Mouse (Mus musculus) thymus, postnatal 10 days (tissue): ENCODE data around the gene Mboat2.

ENCODE experiments used
- DNase-seq, 2 experiments: peaks; one replicate each; pipeline ENCODE4 v3.0.0; 2021; ENCODE audit warnings: low spot score in 2 of 2

Mboat2 gene

DNA sequence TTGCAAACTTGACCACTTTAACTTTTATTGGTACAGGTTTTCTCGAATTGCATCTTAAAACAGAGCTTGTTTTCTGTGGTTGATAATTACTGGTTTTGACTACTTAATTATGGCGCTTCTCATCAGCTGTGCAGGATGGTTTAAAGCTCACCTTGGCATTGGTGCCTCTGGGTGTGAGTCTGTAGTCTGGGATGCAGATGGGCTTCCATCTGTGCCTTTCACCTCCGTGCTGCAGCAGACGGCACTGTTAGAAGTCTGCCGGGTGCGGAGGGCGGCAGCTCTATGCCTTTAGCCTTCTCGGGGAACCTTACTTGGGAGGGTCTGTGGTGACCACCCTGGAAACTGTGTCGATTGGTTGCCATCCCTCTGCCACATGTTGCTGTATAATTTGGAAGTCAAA is 29.8 kb downstream of the Mboat2 start:
- DNase-seq = no peak

DNA sequence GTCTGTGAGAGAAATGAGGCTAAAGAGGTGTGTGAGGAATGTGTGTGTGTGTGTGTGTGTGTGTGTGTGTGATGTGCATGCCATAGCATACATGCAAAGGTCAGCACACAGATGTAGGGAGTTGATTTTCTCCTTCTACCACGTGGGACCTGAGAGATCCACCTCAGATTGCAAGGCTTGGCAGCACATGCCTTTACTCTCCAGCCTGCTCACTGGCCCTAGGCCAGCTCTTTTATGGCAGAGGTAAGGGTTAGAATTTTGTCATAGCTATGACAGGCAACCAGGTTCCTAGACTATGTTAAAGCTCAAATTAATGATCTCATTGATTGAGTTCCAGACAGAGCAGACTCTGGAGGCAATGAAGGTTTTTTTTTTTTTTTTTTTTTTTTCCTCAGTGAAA is 33.1 kb downstream of the Mboat2 start:
- no peak for DNase-seq

DNA sequence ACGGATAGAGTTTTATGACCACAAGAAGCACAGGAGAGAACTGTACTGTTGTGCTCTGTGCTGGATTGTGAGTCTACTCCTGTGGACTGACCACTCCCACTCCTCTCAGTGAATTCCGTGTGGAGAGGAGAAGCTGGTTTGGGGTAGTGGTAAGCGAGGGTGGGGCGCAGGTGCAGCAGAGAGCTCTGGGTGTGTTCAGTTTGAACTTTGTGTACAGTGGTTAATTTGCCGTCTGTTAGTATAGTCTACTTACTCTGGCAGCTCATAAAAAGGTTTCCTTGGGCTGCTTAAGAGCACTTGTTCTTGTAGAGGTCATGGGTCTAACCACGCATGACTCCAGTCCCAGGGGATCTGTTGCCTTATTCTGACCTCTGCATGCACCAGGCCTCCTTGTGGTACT is 36.0 kb downstream of the Mboat2 start:
- no peak for DNase-seq

DNA sequence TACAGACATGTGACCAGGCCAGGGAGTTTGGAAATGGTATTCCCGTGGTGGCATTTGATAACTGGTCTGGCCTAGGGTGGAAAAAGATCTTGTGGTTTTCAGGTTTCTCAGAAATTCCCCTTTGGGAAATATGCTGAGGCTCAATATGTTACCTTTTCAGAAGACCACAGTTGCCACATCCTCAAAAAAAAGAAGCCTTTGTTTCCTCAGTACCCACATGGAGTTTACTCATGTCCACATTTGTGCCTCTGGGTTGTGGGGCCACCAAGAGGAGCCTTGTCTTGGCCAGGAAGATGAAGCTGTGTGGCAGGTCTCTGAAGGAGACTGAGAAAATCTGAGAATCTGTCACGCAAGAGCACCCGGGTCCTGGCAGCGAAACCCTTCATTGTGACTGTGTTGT is 38.0 kb downstream of the Mboat2 start:
- DNase-seq = no peak

DNA sequence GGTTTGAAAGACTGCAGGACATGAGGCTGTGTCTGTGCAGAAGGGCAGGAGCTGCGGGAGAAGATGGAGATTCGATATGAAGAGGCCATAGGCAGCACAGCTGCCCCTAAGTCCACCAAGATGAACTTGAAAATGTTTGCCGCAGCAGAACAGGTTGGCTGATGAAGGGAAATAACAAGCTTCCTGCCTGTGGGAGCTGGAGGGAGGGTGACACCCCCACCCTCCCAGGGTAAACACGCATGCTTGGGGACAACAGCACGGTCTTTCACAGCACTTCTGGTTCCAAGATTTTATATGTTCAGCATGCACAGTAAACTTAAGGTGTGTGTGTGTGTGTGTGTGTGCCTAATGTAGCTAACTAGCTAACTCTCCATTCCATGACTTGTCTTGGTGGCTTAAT is 38.6 kb downstream of the Mboat2 start:
- no peak for DNase-seq

DNA sequence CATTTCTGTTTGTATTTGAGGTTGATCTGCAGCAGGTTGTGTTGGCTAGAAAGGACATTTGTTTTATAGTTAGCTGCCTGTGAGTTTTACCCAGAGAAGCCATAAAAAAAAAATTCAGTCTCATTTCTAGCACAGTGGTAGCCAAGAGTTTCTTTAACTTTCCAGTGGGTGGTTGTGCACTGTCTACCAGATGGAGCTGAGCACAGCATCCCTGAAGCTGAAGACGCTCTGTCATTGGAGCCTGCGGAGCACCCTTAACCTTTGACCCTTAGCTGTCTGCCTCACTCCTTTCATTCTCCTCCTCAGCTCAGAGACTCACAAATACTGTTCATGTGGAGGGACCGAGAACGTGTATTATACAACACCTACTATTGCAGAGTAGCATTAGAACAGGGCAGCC is 40.2 kb downstream of the Mboat2 start:
- no peak for DNase-seq

DNA sequence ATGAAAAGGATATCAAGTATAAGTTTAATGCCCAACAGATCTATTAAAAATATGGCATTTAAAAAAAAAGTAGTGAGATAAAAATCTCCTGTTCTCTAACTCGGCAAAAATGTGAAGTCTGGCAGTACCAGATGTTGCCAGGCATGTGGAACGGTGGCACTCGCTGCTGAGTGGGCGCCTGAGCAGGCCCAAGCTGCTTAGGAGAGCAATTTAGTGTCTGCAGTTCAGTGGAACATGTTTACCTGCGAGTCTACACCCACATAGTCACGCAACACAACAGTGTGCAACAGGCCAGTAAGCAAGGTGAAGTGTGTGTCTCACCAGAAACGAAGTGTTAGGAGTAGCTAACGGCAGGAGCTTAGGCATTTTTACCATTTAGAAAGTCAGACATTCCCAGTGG is 41.6 kb downstream of the Mboat2 start:
- no peak for DNase-seq

DNA sequence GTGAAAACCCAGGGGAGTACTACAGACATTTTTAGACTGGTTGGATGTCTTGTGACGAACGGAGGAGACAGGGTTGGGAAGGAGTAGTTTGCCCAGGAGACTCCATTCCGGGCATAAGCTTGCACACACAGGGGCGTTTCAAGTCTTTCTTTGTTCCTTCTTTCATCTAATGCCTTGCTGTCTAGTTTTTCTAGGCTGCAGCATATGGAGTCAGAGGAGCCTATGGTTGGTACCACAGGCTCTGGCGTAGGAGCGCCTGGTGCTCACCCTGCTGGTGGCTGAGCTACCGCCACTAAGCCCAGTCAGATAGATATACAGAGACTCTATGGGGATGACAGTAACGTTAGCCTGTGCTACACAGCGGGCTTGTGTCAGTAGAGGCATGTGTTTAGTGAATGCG is 42.0 kb downstream of the Mboat2 start:
- no peak for DNase-seq

DNA sequence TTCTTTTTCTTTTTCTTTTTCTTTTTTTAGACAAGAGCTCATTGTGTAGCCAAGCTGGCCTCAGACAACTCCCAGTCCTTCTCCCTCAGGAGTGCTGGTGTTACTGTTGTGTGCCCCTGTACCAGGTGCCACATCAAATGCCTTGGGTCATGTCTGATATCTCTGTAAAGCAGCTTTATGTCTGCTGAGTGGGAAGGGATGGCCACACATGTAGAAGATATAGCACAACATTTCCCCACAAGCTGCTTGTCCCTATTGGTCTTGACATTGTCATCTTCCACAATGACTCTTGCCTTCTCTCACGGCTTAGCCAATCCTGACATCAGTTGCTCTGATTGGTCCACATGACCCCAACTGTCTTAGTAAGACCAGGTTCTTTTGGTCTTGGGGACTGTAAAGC is 45.2 kb downstream of the Mboat2 start:
- DNase-seq = no peak

DNA sequence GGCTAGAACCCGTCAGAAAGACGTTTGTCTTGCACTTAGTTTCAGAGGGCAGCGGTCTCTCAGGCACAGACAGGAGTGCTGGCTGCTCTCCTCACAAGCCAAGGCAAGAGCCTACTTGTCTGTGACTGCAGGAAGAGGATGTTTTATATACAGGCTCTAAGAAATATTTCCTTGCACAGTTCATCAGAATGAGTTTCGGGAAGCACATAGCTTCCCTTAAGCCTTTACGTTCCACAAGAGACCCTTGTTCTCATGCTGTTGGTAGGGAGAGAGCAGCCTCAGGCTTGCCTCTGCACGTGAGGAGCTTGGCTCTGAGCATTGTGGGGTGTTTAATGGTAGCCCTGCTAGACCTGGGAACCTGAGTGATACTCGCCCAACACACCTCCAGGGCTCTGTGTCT is 46.6 kb downstream of the Mboat2 start:
- no peak for DNase-seq

DNA sequence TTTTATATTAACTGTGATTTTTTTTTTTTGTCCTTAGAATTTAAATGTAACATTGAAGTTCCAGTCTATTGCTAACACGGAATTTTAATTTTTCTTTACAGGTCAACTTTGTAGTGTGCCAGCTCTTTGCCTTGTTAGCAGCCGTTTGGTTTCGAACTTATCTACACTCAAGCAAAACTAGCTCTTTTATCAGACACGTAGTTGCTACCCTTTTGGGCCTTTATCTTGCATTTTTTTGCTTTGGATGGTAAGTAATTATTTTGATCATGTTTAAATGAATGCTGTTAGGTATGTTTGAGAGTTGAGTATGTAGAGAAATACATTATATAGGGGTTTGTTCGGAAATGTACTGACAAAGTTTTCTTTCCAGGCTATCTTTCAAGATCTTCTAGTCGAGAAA is 47.4 kb downstream of the Mboat2 start:
- no peak for DNase-seq

DNA sequence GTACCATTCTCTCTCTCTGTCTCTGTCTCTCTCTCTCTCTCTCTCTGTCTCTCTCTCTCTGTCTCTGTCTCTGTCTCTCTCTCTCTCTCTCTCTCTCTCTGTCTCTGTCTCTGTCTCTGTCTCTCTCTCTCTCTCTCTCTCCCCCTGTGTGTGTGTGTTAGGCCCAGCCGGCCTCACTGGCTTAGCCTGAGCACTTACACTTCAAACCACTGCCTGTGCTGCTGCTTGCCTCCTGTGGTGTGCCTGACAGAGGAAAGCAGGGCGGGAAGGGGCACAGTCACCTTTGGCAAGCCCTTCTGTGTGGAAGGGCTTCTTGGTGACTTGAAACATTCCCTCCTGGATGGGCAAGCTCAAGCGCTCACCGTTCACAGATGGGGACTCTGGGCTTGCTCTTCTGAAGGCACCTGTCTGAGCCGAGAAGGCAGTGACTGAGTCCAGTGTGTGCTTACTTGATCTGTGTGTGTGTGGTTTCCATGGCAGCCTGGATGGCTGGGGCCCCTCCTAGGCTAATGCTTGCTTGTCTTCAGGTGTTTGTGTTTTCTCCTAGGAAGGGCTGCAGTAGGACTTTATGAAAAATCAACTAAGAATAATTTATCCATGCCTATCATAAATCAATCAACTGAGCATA is 48.2 kb downstream of the Mboat2 start:
- DNase-seq = no peak

DNA sequence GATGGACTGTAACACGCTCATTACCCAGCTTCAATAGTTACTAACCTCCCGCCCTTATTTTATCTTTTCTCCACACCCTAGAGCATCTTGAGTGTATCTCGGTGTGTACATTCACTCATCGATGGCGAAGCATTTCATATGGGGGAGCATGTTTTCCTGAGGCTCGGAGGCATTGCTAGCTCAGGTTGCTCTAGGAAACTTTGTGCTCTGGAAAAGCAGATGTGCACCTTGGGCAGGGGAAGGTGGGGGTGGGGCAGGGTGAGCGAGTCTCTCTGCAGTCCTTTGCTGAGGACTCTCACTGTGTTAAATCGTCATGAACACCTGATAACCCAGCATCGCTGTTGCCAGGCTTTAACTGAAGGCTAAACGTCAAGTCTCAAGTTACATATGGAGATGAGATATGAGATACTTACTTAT is 48.9 kb downstream of the Mboat2 start:
- DNase-seq = no peak

DNA sequence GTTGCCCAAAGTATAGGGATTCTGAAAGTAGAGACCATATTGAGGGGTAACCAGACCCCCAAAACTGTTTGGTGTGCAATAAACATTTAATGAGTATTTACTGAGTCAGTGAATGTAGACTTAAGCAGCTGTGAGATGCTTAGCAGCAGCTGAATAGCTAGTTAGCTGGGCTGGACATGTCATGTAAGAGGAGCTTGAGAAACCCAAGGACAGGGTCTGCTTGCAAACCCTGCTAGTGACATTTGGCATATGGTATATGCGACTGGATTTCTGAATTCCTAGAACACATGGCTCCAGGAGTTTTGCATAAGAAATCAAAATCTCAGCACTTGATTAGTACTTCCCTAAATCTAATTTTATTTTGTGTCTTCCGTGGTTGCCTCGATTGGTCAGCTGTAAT is 52.6 kb downstream of the Mboat2 start:
- DNase-seq = no peak

DNA sequence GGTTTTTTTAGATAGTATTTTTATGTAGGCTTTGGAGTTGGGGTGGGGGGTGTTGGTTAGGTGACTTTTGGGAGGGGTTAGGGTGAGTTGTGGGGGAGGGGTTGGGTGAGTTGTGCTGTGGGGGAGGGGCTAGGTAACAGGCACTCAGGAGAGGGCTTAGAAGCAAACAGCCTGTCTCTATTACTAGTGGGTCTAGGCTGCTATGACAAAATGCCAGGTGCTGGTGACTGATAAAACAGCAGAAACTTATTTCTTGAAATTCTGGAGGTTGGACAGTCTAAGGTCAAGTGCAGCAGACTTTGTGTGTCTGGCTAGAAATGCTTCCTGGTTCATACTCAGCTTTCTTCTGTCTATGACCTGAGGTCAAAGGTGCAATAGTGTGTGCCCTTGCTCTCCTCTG is 56.1 kb downstream of the Mboat2 start:
- no peak for DNase-seq

DNA sequence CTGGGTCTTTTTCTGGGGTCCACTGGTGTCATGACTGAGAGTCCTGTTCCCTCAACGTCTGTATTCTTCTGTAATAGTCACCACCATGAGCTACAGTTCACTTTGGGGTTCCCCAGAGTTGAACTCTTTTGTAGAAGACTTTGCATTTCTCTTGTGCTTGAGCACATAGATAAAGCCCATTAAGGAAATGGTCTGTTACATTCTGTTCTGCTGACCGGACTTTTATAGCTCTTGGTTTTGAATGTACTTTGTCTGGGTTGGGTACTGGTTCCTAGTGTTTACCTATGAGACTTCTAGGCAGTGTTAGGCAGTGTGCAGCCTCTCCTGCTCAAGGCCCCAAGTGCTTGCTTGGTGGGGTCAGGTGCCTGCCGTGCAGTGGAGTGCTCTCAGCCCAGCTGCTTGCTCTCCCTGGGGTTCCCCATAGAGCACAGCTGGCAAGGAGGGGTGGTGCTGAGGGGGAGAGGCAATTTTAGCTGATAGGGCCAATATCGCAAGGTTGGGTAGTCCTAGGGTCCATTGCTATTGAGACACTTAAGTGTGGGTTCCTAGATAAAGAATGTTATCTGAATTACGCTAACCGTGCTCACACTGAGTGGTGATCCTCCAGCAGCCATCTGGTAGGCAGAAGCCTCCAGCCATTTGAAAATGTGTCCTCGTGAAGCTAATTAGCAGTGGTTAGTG is 58.8 kb downstream of the Mboat2 start:
- no peak for DNase-seq

DNA sequence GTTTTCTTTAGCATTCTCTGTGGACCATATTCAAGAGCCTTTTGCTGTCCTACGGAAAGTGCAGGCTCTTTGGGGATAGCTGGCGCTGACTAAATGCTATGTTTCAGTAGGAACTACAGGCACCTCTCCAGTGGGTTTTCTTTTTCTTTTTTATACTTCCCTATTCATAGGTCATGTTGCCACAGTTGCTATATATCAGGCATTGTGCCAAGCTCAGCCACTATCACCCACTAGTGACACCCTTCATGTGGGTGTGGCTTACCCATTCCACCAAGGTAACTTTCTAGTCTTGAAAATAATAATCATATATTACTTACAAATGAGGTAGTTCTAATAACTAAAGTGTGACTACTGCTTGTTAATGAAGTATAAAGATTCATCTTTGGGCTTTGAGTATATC is 59.5 kb downstream of the Mboat2 start:
- no peak for DNase-seq

DNA sequence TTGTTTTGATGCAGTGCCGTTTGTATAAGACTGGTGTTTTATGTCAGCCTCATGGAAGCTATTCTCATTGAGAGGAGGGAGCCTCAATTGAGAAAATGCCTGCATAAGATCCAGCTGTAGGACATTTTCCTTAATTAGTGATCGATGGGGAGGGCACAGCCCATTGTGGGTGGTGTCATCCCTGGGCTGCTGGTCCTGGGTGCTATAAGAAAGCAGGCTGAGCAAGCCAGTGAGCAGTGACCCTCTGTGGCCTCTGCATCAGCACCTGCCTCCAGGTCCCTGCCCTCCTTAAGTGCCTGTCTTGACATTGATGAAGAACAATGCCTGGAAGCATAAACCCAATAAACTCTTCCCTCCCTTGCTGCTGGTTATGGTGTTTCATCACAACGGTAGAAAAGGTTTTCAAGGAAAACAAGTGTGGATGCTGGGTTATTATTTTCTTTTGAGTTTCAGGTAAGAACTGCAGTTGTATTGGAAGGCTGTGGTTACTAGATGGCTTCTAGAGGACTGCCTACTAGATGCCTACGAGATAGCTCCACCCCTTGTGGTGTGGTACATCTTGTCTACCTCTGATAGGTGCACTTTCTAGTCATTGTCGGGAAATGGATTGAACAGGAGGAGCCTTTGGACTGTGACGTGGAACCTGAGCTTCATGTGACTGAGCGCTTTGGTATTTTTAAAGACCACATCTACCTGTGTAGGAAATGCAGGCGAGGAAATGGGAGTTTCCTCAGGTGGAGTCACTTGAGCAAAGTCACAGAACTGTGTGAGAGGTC is 60.2 kb downstream of the Mboat2 start:
- DNase-seq = no peak

DNA sequence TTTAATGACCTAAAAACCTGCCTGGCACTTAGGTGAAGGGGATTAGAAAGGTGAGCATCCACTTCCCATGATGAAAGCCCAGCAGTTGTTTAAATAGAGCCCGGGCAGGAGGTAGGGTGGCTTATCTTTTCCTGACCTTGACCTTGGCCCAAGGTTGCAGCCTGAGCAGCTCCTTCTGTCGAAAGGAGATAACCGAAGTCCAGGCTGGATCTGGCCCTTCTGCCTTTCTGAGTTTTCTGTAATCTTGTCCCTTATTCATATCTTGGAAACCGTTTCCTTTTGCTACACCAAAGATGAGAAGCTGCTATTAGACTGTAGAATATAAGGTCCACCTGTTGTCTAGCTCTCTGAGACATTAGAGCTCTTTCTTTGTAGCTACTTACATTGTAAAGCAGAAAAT is 61.9 kb downstream of the Mboat2 start:
- DNase-seq = no peak

DNA sequence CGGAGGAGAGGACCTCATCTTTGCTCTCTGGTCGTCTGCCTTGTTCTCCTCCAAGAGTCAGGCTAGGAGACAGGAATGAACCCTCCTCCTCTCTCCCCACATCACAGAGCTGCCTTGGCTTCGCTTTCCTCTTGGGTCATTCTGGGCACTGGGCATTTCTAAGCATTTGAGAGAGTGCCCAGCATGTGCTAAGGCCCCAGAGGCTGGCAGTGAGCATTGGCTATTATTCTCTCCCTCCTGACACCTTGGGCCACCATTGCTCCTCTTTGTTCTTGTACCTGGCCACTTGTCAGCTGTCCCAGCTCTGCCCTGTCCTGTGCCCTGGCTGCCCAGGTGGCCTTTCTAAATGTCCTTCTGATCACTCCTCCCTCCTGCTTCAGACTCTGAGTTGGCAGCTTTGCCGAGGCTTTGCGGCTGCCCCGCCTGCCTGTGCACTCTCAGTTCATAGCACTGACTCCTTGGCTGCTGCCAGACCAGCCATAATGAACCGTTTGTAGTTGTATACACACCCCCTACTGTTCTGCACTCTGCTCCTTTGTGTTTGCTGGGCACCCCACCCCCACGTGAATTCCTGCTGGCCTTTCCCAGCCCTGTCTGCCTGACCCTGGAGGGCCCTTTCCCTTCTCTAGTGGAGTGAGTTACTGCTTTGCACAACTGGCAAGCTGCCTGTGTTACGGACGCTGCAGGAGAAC is 63.2 kb downstream of the Mboat2 start:
- DNase-seq = no peak

DNA sequence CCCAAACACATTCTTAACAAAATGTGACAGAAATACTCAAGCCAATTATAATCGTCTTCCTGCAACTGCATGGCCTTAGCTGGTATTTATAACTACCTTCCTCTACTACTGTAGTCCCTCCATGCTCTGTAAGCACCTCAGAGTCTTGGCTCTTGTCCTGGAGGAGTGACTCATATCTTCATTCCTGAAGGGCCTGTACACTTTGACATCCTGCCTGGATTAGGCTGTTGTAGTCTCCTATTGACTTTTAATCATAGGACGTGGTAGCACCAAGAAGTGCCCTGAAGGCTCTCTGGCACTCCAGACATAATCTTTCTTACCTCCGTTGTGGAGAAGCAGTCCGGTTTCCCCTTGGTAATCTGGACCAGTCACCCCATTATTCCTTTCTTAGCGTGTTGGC is 64.7 kb downstream of the Mboat2 start:
- no peak for DNase-seq

DNA sequence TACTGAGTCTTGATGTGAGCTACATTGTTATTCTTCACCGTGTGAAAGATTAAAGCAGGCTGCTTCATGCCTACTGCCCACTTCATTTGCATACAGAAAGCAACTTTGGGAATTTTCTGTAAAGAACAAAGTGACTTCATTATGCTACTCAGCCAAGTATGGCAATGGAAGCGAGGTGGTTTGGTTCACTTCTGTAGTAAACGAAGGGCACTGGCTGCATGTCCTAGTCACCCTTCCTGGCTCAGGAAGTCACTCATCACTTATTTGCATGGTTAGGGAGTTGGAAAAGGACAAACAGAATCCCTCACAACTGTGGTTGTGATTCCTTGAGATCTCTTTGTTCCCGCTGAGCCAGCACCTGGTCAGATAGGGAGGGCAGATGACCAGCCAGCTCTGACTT is 66.7 kb downstream of the Mboat2 start:
- DNase-seq = no peak

DNA sequence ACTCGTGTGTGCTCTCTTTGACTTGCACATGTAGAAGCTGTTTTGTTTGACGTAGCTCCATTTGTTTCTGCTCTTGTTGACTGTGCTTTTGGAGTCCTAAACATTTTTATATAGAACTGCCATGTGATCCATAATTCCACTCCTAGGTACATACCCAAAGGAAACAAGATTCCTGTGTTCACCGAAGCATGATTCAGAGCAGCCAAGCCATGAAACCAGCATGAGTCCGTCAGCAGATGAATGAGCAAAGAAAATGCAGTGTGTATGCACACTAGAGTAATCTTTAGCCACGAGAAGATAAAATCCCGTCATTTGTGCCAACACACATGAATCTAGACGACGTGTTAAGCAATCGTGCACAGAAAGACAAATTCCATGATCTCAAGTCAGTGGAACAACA is 67.5 kb downstream of the Mboat2 start:
- no peak for DNase-seq
